Mouse (Mus musculus): ENCODE measurements around the gene Asic2.
A peak's percentile ranks its signal among the peaks of the same experiment; 100 is the strongest.
"Not testable (repeated sequence)": the region's sequence is repeated elsewhere in the genome, so short reads cannot be mapped to it uniquely, and the experiment has no call there.

The Asic2 gene

GRCm38 (mm10) chr11:81418027-81418426, 550.2 kb downstream of the Asic2 start:
- DNase-seq = no peak

DNA sequence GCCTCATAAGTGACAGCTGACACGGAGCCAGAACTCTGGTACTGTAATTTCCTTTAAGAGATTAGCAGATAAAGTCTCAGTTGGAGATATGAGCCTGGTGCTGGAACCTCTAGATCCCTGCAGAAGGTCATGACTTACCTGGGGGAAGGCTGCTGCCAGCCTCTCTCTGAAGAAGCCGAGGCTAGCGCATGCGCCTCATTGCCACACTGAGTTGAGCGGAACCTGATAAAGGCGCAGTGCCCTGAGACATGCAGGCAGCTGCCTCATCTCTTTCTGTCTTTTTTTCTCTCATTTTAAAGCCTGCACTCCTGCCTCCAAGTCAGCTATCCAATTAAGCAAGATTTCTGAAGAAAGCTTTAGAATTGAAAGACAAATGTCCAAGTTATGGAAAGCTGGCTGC, 551.9 kb downstream of the Asic2 start:
- no peak for DNase-seq

- no peak for DNase-seq
These were observed 553.7 kb downstream of the Asic2 start for GRCm38 (mm10) chr11:81414596-81414995.

DNA sequence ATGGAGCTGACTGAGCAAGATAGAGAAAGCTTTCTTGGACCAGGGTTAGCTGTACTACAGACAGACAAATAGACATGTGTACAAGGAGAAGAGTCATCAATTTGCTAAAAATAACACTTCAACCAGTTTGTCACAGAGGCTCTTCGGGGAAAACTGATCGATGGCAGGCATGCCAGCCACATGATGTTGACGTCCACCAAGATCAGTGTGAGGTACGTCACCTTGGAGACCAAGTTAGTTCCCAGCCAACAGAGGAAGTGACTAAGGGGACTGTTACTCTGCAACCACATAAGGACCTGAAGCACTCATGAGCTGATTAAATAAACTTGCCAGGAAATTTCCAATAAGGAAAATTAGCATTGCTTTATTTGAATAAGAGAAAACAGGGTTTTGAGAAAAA, 557.0 kb downstream of the Asic2 start:
- DNase-seq = no peak

DNA sequence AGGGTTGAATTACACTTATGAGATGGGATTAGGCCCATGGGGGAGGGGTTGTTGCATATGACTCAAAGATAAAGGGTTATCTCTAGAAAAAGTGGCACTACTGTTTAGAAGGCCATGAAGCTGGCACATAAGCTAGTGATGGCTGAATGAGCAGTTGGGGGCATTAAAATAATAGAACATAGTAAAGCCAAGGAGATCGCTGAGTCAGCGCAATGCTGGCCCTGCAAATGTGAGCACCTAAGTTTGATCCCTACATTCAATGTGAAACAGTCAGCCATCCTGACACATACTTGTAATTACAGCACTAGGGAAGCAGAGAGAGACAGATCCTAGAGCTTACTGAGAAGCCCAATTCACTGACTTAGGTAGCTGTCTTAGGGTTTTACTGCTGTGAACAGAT, 562.3 kb downstream of the Asic2 start:
- no peak for DNase-seq

DNA sequence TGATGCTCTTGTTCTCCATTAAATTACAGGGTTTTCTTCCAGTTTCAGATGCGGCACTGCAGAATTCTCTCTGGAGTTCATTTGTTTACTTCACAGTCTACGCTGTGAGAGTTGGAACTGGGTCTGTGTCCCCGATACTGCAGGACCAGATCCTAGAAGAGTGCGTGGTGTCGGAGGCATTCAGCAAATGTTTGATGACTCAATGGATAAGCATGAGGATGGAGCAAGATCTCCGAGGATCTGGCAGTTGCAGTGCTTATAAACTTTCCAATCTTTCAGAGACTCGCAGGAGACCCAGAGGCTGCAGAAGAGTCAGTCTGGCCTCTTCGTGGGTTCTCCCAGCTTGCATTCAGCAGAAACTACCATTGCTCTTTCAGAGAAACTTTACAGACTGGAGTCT, 566.0 kb downstream of the Asic2 start:
- DNase-seq = no peak

DNA sequence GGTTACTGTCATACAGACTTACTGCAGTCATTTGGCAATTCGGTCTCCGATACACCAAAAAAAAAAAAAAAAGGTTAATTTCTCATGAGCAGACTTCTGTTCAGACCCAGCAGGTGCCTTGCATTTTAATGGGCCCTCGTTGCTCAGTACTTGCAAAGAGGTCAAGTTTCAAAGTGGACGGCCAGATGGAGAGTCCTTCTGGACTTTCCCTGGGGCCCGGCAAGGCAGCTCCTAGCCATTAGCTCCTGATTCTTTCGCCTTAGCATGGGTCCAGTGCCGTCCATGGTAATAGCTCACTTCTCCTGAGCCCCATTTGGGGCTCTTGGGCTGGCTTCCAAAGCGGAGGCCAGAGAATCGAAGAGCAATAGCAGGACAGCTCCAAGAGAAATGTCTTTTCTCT, 575.4 kb downstream of the Asic2 start:
- DNase-seq = no peak

GRCm38 (mm10) chr11:81386185-81386584, 582.1 kb downstream of the Asic2 start:
- no peak for DNase-seq

DNA sequence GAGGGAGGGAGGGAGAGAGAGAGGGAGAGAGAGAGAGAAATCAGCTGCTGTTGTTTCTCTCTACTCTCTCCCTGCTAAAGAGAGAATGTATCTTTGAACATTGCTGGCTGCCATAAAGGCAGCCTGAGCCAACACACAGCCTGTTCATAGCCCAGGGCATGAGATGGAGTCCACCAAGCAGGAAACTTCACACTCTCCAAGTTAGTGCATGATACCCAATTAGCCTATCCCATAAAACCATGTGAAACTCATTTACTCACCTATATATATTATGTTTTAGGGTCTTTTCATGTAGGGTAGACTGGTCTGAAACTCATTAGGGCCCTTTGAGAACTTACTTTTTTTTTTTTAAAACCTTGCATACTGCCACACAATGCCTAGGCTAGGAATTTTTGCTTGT, 582.7 kb downstream of the Asic2 start:
- DNase-seq = no peak

DNA sequence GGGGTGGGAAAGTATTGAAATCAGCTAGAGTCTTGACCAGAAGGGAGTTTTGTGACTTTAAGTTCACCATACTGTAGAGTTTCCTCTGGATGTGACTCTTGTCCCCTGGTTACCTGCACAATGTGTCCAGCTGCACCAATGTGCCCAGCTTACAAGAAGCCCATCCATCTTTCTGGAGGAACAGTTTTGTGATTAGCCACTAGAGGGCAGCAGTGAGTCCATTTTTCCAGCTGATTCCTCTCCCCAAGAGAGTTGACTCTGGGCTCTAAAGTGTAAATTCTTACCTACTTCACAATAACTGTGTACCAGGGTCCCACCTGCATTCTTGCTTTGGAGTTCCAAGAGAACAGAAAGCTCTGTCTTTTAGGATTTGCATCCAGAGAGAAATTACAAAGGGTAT, 593.4 kb downstream of the Asic2 start:
- peak in 1 of 2 experiments; percentile 60 for DNase-seq

DNA sequence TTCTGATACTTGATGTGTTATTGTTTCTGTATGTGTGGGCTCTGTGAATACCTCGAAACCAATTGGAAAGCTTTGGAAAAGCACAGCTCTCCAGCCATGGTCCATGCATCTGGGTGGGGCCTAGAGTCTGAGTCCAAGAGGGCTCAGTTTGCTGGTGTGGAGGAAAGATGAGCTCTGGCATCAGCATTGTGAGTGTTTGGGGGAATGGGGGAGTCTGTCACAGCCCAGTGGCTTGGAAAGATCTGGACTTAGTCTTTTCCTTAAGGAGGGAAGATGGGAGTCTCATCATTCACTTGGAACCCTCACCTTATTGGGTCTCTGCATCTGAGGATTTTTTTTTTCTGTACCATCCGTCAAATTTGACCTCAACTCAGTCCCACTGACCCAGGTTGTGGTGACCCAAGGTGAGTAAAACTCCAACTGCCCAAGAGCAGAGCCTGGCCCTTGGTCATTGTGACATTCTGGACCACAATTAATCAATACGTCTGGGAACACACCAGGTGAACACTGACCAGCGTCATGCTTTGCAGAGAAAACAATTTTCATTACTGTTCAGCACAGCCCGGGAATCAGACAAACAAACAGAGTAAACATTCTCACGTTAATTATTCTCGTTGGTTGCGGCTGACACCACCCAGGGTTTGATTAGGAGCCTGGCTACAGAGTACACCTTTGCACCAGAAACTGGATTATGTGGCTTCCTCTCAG, 594.1 kb downstream of the Asic2 start:
- no peak for DNase-seq

- DNase-seq = peak; percentile 63 to 73
These were observed 596.7 kb downstream of the Asic2 start for GRCm38 (mm10) chr11:81371545-81371944.

DNA sequence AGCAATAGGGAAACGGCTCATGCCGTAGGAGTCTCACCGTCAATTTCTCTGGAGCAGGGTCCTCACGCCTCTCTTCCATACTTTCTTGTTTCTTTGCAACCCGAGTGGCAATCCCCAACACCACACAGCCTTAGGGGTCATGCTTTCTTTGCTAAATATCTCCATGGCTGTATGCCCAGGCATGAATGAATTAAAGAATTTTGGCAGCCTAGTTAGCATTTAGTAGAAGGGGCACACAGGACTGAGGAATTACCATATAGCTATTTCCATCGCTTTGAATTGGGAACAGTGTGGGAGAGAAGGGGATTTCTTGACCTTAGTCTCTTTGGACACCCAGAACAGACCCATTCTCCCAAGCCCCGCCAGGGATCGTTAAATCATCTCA, 597.8 kb downstream of the Asic2 start:
- DNase-seq = no peak

DNA sequence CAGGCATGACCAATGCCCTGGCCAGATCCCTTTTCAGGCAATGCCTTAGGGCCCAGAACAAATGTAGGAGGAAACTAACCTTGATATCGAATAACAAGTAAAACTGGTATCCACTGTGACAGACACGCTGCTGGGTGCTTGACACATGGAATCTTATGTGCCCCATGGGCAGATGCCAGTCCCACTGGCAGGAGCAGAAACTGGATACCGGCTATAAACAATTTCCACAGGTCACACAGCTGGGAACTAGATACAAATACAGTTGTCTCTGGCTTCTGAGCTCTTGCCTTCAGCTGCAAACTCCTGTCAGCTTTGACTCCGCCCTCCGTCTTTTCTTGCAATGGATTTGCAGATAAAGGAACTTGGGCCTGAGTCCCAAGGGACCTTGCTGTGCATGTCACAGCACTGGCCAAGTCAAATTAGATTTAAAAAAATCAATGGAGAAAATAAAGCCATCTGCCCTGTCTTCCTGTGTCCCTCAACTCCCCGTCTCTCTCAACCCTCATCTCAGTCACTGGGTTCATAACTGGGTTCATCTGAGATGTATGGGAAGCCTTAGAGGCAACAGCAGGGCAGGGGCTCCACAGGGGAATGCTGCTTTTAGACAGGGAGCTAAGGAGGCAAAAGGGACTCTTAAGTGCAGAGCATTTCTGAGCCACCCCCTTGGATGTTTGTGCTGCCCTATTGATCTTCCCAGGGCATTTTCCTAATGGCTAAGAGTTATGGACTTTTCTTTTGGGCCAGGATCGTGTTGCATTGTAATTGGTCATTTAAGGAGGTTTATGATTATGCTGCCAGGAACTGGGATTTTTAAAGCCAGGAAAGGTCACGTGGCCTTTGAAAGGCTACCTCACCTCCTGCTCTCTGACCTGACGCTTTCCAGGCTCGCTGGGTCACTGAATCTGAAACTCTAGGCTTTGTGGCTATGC, 598.5 kb downstream of the Asic2 start:
- DNase-seq = peak; percentile 48 to 51

GRCm38 (mm10) chr11:81364442-81364841, 603.8 kb downstream of the Asic2 start:
- DNase-seq = peak in 1 of 2 experiments; percentile 3

GRCm38 (mm10) chr11:81362461-81362860, 605.8 kb downstream of the Asic2 start:
- DNase-seq = peak; percentile 50 to 60

GRCm38 (mm10) chr11:81361040-81361439, 607.2 kb downstream of the Asic2 start:
- peak; percentile 14 to 52 for DNase-seq

- not testable (repeated sequence) for DNase-seq
These were observed 617.8 kb downstream of the Asic2 start for GRCm38 (mm10) chr11:81350498-81350897.

- DNase-seq = no peak
These were observed 636.3 kb downstream of the Asic2 start for GRCm38 (mm10) chr11:81331977-81332376.

DNA sequence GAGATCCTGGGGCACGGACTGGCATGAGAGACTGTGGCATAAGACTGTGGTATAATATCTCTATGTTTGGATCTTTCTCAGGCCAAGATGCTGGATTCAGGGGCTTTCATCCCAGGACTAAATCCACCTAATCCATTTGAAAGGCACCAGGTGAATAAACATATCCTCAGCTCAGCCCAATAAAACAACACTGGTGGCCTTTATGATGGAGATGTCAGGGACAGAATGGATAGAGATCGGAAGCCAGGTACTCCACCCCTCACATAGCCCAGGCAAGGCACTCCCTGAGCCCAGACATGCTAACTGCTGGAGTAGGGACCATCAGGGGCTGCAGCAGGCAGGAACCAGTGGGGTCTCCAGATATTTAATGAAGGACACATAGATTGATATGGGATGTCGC, 637.3 kb downstream of the Asic2 start:
- no peak for DNase-seq

- DNase-seq = no peak
These were observed 640.2 kb downstream of the Asic2 start for GRCm38 (mm10) chr11:81328088-81328487.

GRCm38 (mm10) chr11:81323146-81323545, 645.1 kb downstream of the Asic2 start:
- DNase-seq = no peak

- no peak for DNase-seq
These were observed 645.8 kb downstream of the Asic2 start for GRCm38 (mm10) chr11:81322466-81322865.

GRCm38 (mm10) chr11:81290041-81290440, 678.2 kb downstream of the Asic2 start:
- DNase-seq = peak in 1 of 2 experiments; percentile 7

Measured in kidney, postnatal 25 days (tissue).